9 mouse cellular contexts compared by ENCODE assay signal in genomic region chr2:103971838-103972237, GRCm38 (mm10). TPM values are rescaled to one million over a fixed set of nuclear protein-coding genes. Genes with fewer than 3 reads are reported as not detected.
A peak's percentile ranks its signal among the peaks of the same experiment; 100 is the strongest.
DNase-seq lines count a peak whose midpoint lies in the region; ATAC-seq lines count a peak whose summit lies in the region.
"Had no signal": no experiment of that assay in that cellular context is flagged by ENCODE, and none has a peak within 500 bp of the region (broad histone marks: within the 10 kb centered on the region; RNA-seq: fewer than 3 reads in every experiment).

No protein-coding gene starts in this region.

- WGBS in kidney, embryonic 15.5 days = 9% methylated on average over 3 of the region's 3 CpGs
- WGBS in embryonic facial prominence, embryonic 10.5 days = 25% methylated on average over 3 of the region's 3 CpGs
- WGBS in hindbrain, embryonic 10.5 days = 34% methylated on average over 3 of the region's 3 CpGs
- WGBS in macrophage (ENCODE audit: missing documents) = 2% methylated on average over 3 of the region's 3 CpGs

- H3K4me1 ChIP-seq in kidney, embryonic 15.5 days = peaks cover 27% of the 10 kb centered on the region
- H3K4me1 ChIP-seq in embryonic facial prominence, embryonic 10.5 days = peaks cover 25% of the 10 kb centered on the region
- H3K4me1 ChIP-seq in hindbrain, embryonic 10.5 days (replicated peaks) = peaks cover 21% of the 10 kb centered on the region

- no peak for ATAC-seq in kidney, embryonic 15.5 days (replicated peaks; ENCODE audit: low FRiP score)

- peak overlapping the region; percentile 98 for H3K4me2 ChIP-seq in kidney, embryonic 15.5 days

- no peak overlapping the region for H3K27ac ChIP-seq in kidney, embryonic 15.5 days
- H3K27ac ChIP-seq in embryonic facial prominence, embryonic 10.5 days (replicated peaks) = no peak overlapping the region
- no peak overlapping the region for H3K27ac ChIP-seq in hindbrain, embryonic 10.5 days
- peak overlapping the region; percentile 95 for H3K27ac ChIP-seq in macrophage

- DNase-seq in kidney, postnatal 10 days = no peak
- no peak for DNase-seq in embryonic facial prominence, embryonic 10.5 days (ENCODE audit: low spot score)
- no peak for DNase-seq in hindbrain, embryonic 10.5 days (ENCODE audit: low spot score)
- DNase-seq in spleen, postnatal 14 days (ENCODE audit: low spot score in 2 of 2) = no peak
- no peak for DNase-seq in layer of hippocampus, adult 9-10 months (ENCODE audit: low spot score)
- no peak for DNase-seq in layer of hippocampus, adult 11-12 months (ENCODE audit: low spot score)

- peaks cover 65% of the 10 kb centered on the region for H3K27me3 ChIP-seq in kidney, embryonic 15.5 days
- peaks cover 84% of the 10 kb centered on the region for H3K27me3 ChIP-seq in embryonic facial prominence, embryonic 10.5 days (replicated peaks; ENCODE audit: low read depth, poor library complexity, severe bottlenecking)
- H3K27me3 ChIP-seq in hindbrain, embryonic 10.5 days (ENCODE audit: insufficient read depth, poor library complexity, severe bottlenecking) = peaks cover 75% of the 10 kb centered on the region

- peaks cover 65% of the 10 kb centered on the region for H3K79me2 ChIP-seq in macrophage (ENCODE audit: inconsistent target)

- H3K36me3 ChIP-seq in kidney, embryonic 15.5 days = no peaks in the 10 kb centered on the region
- H3K36me3 ChIP-seq in embryonic facial prominence, embryonic 10.5 days (replicated peaks) = no peaks in the 10 kb centered on the region
- no peaks in the 10 kb centered on the region for H3K36me3 ChIP-seq in hindbrain, embryonic 10.5 days
- peaks cover 23% of the 10 kb centered on the region for H3K36me3 ChIP-seq in macrophage (ENCODE audit: inconsistent target)

- no peak overlapping the region for H3K9ac ChIP-seq in kidney, embryonic 15.5 days

- H3K4me3 ChIP-seq in kidney, embryonic 15.5 days (replicated peaks) = peak overlapping the region; percentile 77
- 0 out of 2 replicates have a peak overlapping the region, but pooled peaks have one; percentile 15 for H3K4me3 ChIP-seq in embryonic facial prominence, embryonic 10.5 days
- H3K4me3 ChIP-seq in hindbrain, embryonic 10.5 days = peak overlapping the region; percentile 75
- peak overlapping the region; percentile 94 for H3K4me3 ChIP-seq in macrophage (ENCODE audit: inconsistent target)

- H3K9me3 ChIP-seq in kidney, embryonic 15.5 days (replicated peaks) = no peaks in the 10 kb centered on the region
- H3K9me3 ChIP-seq in embryonic facial prominence, embryonic 10.5 days = no peaks in the 10 kb centered on the region
- H3K9me3 ChIP-seq in hindbrain, embryonic 10.5 days = no peaks in the 10 kb centered on the region

RNA-seq across cellular contexts. Expression of gene Lmo2, which starts 14.1 kb away (rescaled TPM):
- 32.1 and 33.3 TPM in 2 replicates for polyA plus RNA-seq in kidney, embryonic 15.5 days (2015; fragmentation: Nextera tagmentation; extraction: Ambion mirVana)
- polyA plus RNA-seq in embryonic facial prominence, embryonic 10.5 days (2016; fragmentation: Nextera tagmentation; extraction: Ambion mirVana) = 13.7 and 15.7 TPM in 2 replicates
- 15.8 and 21.2 TPM in 2 replicates for polyA plus RNA-seq in hindbrain, embryonic 10.5 days (2016; fragmentation: Nextera tagmentation; extraction: Ambion mirVana)
- 100 to 1,000 TPM in 12 of 26 experiments, 10 to 100 TPM in 14; 39.5 to 213 (median 98.9) TPM for total RNA-seq in macrophage (2018; cell fraction: chromatin; rRNA removed)
- total RNA-seq in macrophage (2018; cell fraction: cytosol; rRNA removed) = 100 to 1,000 TPM; 111 to 268 (median 186) TPM
- 100 to 1,000 TPM in 23 of 26 experiments, 10 to 100 TPM in 3; 86.9 to 369 (median 162) TPM for total RNA-seq in macrophage (2018; cell fraction: nucleus; rRNA removed)
- 181 to 268 TPM (median 246 TPM) in 3 replicates for polyA plus RNA-seq in macrophage (2018)

RNA-seq across cellular contexts. Expression of gene Fbxo3, which starts 55.7 kb away (rescaled TPM):
- polyA plus RNA-seq in kidney, embryonic 15.5 days (2015; fragmentation: Nextera tagmentation; extraction: Ambion mirVana) = 54.3 and 56.6 TPM in 2 replicates
- polyA plus RNA-seq in embryonic facial prominence, embryonic 10.5 days (2016; fragmentation: Nextera tagmentation; extraction: Ambion mirVana) = 44.4 and 44.9 TPM in 2 replicates
- 40.6 and 42.8 TPM in 2 replicates for polyA plus RNA-seq in hindbrain, embryonic 10.5 days (2016; fragmentation: Nextera tagmentation; extraction: Ambion mirVana)
- 10 to 100 TPM; 22.4 to 89.7 (median 55.1) TPM for total RNA-seq in macrophage (2018; cell fraction: chromatin; rRNA removed)
- total RNA-seq in macrophage (2018; cell fraction: cytosol; rRNA removed) = 10 to 100 TPM; 19.2 to 38.3 (median 27.1) TPM
- total RNA-seq in macrophage (2018; cell fraction: nucleus; rRNA removed) = 10 to 100 TPM; 19.8 to 82.3 (median 43.1) TPM
- 26.0 to 39.2 TPM (median 26.9 TPM) in 3 replicates for polyA plus RNA-seq in macrophage (2018)

RNA-seq across cellular contexts. Expression of gene 4931422A03Rik, which starts 56.3 kb away (rescaled TPM):
- polyA plus RNA-seq in kidney, embryonic 15.5 days (2015; fragmentation: Nextera tagmentation; extraction: Ambion mirVana) = 1.8 and 2.1 TPM in 2 replicates
- polyA plus RNA-seq in embryonic facial prominence, embryonic 10.5 days (2016; fragmentation: Nextera tagmentation; extraction: Ambion mirVana) = 1.1 and 1.6 TPM in 2 replicates
- polyA plus RNA-seq in hindbrain, embryonic 10.5 days (2016; fragmentation: Nextera tagmentation; extraction: Ambion mirVana) = 1.4 and 2.0 TPM in 2 replicates
- total RNA-seq in macrophage (2018; cell fraction: chromatin; rRNA removed) = not detected
- not detected for total RNA-seq in macrophage (2018; cell fraction: cytosol; rRNA removed)
- total RNA-seq in macrophage (2018; cell fraction: nucleus; rRNA removed) = not detected
- not detected in 3 replicates for polyA plus RNA-seq in macrophage (2018)
- total RNA-seq: monocyte, adult 5-6 weeks had no signal

Comparison
In these comparisons a context has a peak if more than half of its experiments do, and no peak if none do; other contexts are left out.
1. H3K4me3 ChIP-seq: peak in every context shown above with its lines; median percentile 94 in macrophage; 77 in kidney, embryonic 15.5 days; 75 in hindbrain, embryonic 10.5 days; 15 in embryonic facial prominence, embryonic 10.5 days.